Mouse (Mus musculus) forebrain, embryonic 11.5 days (tissue): ENCODE results near the gene Them7. TPM values are rescaled to one million over a fixed set of nuclear protein-coding genes. Genes with fewer than 3 reads are reported as not detected.

Source experiments
- ATAC-seq: fragments of 200-750 bp; cut with Nextera tagmentation; replicated peaks from 2 replicates; pipeline ENCODE4 v1.8.0; 2017; ENCODE audit warnings: moderate TSS enrichment; ENCODE audit not compliant: low FRiP score
- DNase-seq: peaks from one replicate; pipeline ENCODE4 v3.0.0-alpha.2; 2017; ENCODE audit warnings: low spot score
- H3K27ac ChIP-seq: fragments of 300-500 bp; sonication (generic); 2 replicates; pipeline ENCODE4 v1.5.1; 2014; ENCODE audit warnings: low read depth, low read length
- H3K27me3 ChIP-seq: fragments of 300-500 bp; sonication (generic); 2 replicates; pipeline ENCODE4 v1.6.1; 2014; ENCODE audit warnings: mild to moderate bottlenecking, low read length, mixed read lengths; ENCODE audit not compliant: control insufficient read depth, insufficient read depth
- H3K36me3 ChIP-seq: fragments of 300-500 bp; sonication (generic); 2 replicates; pipeline ENCODE4 v1.6.1; 2014; ENCODE audit warnings: mild to moderate bottlenecking, low read length, moderate library complexity, mixed read lengths; ENCODE audit not compliant: control insufficient read depth, insufficient read depth
- H3K4me1 ChIP-seq: fragments of 300-500 bp; sonication (generic); replicated peaks from 2 replicates; pipeline ENCODE4 v1.6.1; 2014; ENCODE audit warnings: low read length, mixed read lengths; ENCODE audit not compliant: control insufficient read depth, insufficient read depth
- H3K4me2 ChIP-seq: fragments of 300-500 bp; sonication (generic); 2 replicates; pipeline ENCODE4 v1.6.1; 2014; ENCODE audit warnings: low read depth, mild to moderate bottlenecking, low read length, moderate library complexity, mixed read lengths; ENCODE audit not compliant: severe bottlenecking
- H3K4me3 ChIP-seq: fragments of 300-500 bp; sonication (generic); 2 replicates; pipeline ENCODE4 v1.5.1; 2014; ENCODE audit warnings: low read depth, low read length
- H3K9ac ChIP-seq: fragments of 300-500 bp; sonication (generic); 2 replicates; pipeline ENCODE4 v1.6.1; 2014; ENCODE audit warnings: low read length
- H3K9me3 ChIP-seq: fragments of 300-500 bp; sonication (generic); 2 replicates; pipeline ENCODE4 v1.6.1; 2016; ENCODE audit warnings: low read length, mixed read lengths; ENCODE audit not compliant: control insufficient read depth
- WGBS: fragments of 180-500 bp; shearing (Covaris S2); extraction: QIAGEN DNeasy Blood & Tissue Kit; methylation state at CpG from one replicate; pipeline ENCODE4 v1.1.7; 2014; 5-methylcytosine and 5-hydroxymethylcytosine counted together
- polyA plus RNA-seq: library from polyadenylated mRNA; unstranded; fragments of >200 nt; fragmentation: Nextera tagmentation; extraction: Ambion mirVana; gene quantifications from 2 replicates; pipeline ENCODE4 v1.2.1, GENCODE M21; 2014

Them7 gene
- polyA plus RNA-seq, 1 experiment from 2014 or later = 0.16 TPM

DNA sequence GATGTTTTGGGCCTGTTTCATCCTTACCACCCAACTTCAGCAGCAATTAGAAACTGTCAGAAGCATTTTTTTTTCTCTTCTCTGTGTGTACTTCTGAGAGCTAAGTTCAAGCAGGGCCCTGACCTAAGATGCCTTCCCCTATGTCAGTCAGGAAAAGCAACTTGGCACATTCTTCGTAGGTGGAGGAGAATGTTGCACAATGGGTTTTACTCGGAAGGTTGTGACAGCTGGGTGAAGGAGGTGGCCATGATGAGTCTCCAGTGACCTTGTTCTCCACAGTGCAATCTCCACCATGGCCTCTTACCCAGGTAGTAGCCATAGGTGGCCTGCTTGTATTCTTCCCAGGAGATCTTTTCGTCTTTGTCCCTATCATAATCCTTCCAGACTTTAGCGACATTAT is 170.3 kb downstream of the Them7 start:
- ATAC-seq = no peak
- peaks cover 7% of the 10 kb centered on the region; the same call in 1 of the 2 replicates for H3K4me1 ChIP-seq
- WGBS = 90% methylated on average over 4 of the region's 4 CpGs
- H3K4me3 ChIP-seq = no peak overlapping the region
- peaks cover 2% of the 10 kb centered on the region; the same call in 1 of the 2 replicates for H3K36me3 ChIP-seq
- H3K9ac ChIP-seq = no peak overlapping the region
- no peaks in the 10 kb centered on the region for H3K9me3 ChIP-seq
- no peaks in the 10 kb centered on the region for H3K27me3 ChIP-seq
- DNase-seq = no peak
- no peak overlapping the region for H3K4me2 ChIP-seq
- H3K27ac ChIP-seq = no peak overlapping the region

DNA sequence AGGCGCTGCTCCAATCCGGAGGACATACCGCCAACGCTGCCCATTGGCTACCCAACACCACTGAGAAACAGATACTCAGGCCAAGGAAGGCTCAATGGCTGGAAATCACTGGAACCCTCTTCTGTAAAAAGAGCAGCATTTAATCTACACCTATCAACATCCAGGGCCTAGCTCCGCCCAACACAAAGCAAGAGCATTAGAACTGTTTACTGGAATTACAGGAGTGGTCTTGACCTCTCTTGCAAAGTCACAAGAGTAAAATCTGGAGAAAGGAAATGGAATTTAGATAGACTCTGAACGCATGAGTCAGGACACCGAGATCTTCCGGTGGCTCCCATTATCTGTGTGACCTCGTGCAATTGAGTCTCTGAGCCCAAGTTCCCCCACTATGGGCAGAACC is 171.9 kb downstream of the Them7 start:
- H3K4me3 ChIP-seq = no peak overlapping the region
- no peak overlapping the region for H3K27ac ChIP-seq
- H3K9ac ChIP-seq = no peak overlapping the region
- WGBS = 93% methylated on average over 9 of the region's 9 CpGs
- peaks cover 7% of the 10 kb centered on the region; the same call in 1 of the 2 replicates for H3K4me1 ChIP-seq
- H3K4me2 ChIP-seq = no peak overlapping the region
- ATAC-seq (no peak), DNase-seq (no peak)
- H3K36me3 ChIP-seq = peaks cover 2% of the 10 kb centered on the region; the same call in 1 of the 2 replicates
- H3K9me3 ChIP-seq = no peaks in the 10 kb centered on the region
- no peaks in the 10 kb centered on the region for H3K27me3 ChIP-seq

DNA sequence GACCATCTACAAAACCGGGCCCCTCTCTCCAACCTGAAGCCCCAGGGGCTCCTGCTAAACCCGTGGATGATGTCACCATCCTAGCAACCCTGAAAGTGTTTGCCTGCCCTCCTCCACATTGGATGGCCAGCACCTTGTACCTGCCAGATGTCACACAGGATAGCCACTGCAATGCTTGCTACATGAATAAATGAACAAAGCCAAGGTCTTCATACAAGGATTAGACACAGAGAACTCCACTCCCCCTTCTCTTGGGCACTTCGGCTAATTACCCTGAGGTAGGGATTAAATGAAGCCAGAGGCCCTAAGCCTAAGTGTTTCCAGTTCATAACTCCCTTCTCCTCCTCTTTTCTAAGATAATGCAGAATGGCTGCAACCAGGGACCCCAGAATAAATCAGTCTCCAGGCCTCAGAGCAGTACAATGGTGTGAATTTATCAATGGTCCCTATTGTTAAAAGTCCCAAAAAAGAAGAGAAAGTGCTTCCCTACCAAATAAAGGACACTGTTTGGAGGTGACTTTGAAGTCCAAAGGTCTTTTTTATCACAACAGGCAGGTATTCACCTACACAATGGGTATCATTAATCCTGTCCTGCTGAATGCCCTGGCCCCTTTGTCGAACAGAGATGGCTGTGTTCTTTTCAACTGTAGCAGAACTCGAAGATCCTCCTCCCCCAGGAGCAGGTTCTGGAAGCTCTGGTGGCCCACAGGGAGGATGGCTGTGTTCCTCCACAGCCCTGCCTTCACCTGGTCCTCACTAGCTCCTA is 173.5 kb downstream of the Them7 start:
- H3K36me3 ChIP-seq = no peaks in the 10 kb centered on the region
- 14% methylated on average over 5 of the region's 5 CpGs for WGBS
- no peaks in the 10 kb centered on the region for H3K27me3 ChIP-seq
- H3K4me2 ChIP-seq = peak overlapping the region; percentile 89
- H3K9ac ChIP-seq = peak overlapping the region; percentile 90; the same call in 1 of the 2 replicates
- no peaks in the 10 kb centered on the region for H3K9me3 ChIP-seq
- DNase-seq = no peak
- peaks cover 7% of the 10 kb centered on the region; the same call in 1 of the 2 replicates for H3K4me1 ChIP-seq
- ATAC-seq = no peak
- no peak overlapping the region for H3K27ac ChIP-seq
- peak overlapping the region; percentile 67 for H3K4me3 ChIP-seq

DNA sequence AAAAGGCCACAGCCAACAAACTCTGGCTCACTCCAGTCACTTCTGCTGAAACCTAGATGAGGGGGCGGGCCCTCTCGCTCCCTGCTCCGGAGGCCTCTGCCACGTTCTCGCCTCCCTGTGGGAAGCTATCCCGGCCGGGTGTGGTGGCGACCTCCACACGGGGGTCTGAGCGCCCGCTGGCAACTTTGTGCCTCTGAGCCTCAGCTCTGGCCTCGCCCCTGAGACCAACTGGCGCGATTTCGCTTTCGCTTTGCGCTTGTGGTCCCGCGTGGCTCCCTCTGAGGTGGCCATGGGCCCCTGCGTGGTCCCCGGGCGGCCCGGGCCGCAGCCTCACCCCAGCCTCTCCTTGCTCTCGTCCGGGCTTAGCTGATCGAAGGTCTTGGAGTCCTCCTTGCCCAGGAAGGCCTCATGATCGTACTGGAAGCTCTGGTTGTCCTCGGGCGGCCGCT is 174.5 kb downstream of the Them7 start:
- peaks cover 7% of the 10 kb centered on the region; the same call in 1 of the 2 replicates for H3K4me1 ChIP-seq
- no peaks in the 10 kb centered on the region for H3K27me3 ChIP-seq
- WGBS = under 1% methylated on average over 31 of the region's 31 CpGs
- peak overlapping the region; percentile 67 for H3K4me3 ChIP-seq
- DNase-seq (peak; percentile 80), ATAC-seq (peak; percentile 53)
- no peaks in the 10 kb centered on the region for H3K9me3 ChIP-seq
- H3K9ac ChIP-seq = peak overlapping the region; percentile 90
- peak overlapping the region; percentile 79 for H3K27ac ChIP-seq
- H3K36me3 ChIP-seq = no peaks in the 10 kb centered on the region
- peak overlapping the region; percentile 89 for H3K4me2 ChIP-seq

DNA sequence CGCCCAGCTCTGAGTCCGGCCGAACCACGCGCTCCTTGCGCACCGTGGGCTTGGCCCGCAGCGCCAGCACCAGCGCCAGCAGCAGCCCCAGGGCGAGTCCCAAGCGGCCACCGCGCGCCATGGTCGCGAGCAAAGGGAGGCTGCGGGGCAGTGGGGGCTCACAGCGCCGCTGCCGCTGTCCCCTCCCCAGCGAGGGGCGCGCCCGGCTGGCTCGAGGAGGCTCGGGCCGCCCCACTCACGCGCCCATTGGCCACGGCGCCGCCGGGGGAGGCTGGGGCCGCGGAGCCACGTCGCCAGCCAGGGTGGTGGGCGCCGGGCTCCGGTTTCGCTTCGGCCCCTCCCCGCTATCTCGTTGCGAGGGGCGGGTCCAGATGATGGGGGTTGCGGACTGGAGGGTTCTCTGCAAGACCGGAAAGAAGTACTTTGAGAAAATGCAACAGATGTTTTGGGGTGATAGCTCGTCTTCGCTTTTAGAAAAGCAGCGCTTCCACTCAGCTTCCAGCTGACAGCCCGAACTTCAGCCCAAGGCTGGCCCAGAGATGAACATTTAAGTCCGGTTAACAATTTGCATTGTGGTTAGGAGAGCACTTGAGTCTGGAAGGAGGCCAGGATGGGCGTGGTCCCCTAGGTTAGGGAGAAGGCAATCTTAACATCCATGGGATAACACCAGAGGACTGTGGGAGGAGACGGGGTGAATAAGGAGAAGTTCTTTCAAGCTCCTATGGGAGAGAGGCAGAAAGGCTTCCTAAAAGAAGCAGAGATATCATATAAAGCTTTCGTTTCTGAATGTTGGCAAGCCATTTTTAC is 175.2 kb downstream of the Them7 start, which contains the start of gene Rcn1:
Rcn1 (minus strand) TSS at position 235 of the 807 bp plus-strand sequence.
- Histone ChIP-seq H3K4me2 (peak within 1 kb of the TSS; percentile 89), H3K4me3 (peak within 1 kb of the TSS; percentile 67), H3K27me3 (no peaks in the 10 kb centered on the region), H3K36me3 (no peaks in the 10 kb centered on the region), H3K9me3 (no peaks in the 10 kb centered on the region), H3K4me1 (peaks cover 7% of the 10 kb centered on the region; the same call in 1 of the 2 replicates), H3K27ac (peak within 1 kb of the TSS; percentile 79), H3K9ac (peak within 1 kb of the TSS; percentile 90)
- peak; percentile 93 for ATAC-seq
- WGBS = 2% methylated on average over 49 of the region's 57 CpGs
- peak; percentile 90 for DNase-seq

DNA sequence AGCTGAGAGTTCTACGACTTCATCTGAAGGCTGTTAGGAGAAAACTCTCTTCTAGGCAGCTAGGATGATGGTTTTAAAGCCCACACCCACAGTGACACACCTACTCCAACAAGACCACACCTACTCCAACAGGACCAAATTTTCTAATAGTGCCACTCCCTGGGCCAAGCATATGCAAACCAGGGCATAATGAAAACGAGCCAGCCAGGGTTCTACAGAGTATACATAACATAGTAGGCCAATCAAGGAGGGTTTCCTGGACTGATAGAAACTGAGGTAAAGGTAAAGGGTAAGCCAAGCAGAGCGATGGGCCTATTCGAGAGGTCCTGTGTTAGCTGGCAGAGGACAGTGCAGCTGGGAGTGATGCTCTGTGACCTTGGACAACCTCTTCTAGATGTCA is 176.4 kb downstream of the Them7 start:
- WGBS = 90% methylated on average over 4 of the region's 4 CpGs
- no peak for ATAC-seq
- H3K36me3 ChIP-seq = no peaks in the 10 kb centered on the region

DNA sequence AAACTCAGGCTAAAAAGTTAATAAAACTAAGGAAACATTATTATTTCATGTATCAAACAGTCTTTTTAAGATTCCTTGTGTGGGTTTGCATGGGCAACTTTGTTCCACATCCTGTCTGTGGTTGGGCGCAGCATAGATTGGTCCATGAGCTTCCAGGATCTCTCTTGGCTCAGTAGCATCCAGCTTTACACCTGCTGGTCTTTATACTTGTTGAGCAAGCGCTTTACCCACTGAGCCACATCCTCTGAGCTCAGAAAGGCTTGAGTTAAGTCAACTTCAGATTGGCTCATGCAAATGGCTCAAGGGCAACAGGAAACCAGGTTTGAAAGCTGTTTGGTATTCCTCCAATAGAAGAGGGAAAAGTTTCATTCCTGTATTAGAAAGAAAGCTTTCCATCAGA is 178.1 kb downstream of the Them7 start:
- DNase-seq (no peak), ATAC-seq (no peak)
- WGBS = 86% methylated on average over 2 of the region's 2 CpGs

More for the DNA sequence above, 176.4 kb downstream of the Them7 start:
- Histone ChIP-seq H3K27ac (no peak overlapping the region), H3K4me2 (no peak overlapping the region), H3K4me1 (peaks cover 7% of the 10 kb centered on the region; the same call in 1 of the 2 replicates), H3K27me3 (no peaks in the 10 kb centered on the region), H3K9ac (no peak overlapping the region), H3K9me3 (no peaks in the 10 kb centered on the region), H3K4me3 (no peak overlapping the region)
- no peak for DNase-seq

DNA sequence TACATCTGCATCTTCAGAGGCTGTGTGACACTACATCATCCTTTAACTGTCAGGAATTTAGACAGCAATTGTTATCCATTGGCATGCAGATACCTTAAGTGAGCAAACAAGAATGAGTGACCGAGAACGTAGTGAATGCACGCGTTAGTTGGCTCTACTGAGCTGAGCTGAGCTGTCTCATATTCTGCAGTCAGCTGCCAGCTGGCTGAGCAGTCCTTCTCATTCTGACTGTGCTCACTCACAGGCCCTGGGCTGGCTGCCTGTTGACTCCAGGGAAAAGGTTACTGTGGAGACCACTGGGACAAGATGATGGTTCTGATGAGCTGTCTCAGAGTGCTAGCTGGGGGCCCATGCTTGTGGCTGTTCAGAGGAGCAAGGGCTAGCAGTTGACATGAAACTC is 184.4 kb downstream of the Them7 start:
- Histone ChIP-seq H3K4me3 (no peak overlapping the region), H3K4me2 (no peak overlapping the region), H3K9ac (no peak overlapping the region), H3K4me1 (no peaks in the 10 kb centered on the region), H3K9me3 (no peaks in the 10 kb centered on the region), H3K36me3 (no peaks in the 10 kb centered on the region), H3K27me3 (no peaks in the 10 kb centered on the region), H3K27ac (no peak overlapping the region)
- WGBS = 83% methylated on average over 4 of the region's 4 CpGs
- ATAC-seq (no peak), DNase-seq (no peak)

More for the DNA sequence above, 178.1 kb downstream of the Them7 start:
- no peak overlapping the region for H3K27ac ChIP-seq
- no peak overlapping the region for H3K4me2 ChIP-seq
- no peaks in the 10 kb centered on the region for H3K9me3 ChIP-seq
- H3K27me3 ChIP-seq = no peaks in the 10 kb centered on the region
- H3K9ac ChIP-seq = no peak overlapping the region
- H3K36me3 ChIP-seq = no peaks in the 10 kb centered on the region
- no peak overlapping the region for H3K4me3 ChIP-seq
- peaks cover 7% of the 10 kb centered on the region; the same call in 1 of the 2 replicates for H3K4me1 ChIP-seq
